Mouse (Mus musculus) retina, adult 2 months (tissue): Measurements from ENCODE around the gene Mybpc3.
"Not testable (repeated sequence)": the region's sequence is repeated elsewhere in the genome, so short reads cannot be mapped to it uniquely, and the experiment has no call there.

Source experiments
- DNase-seq: peaks from one replicate; pipeline ENCODE4 v3.0.0-alpha.2; 2012; ENCODE audit warnings: low read depth, low spot score

The Mybpc3 gene

DNA sequence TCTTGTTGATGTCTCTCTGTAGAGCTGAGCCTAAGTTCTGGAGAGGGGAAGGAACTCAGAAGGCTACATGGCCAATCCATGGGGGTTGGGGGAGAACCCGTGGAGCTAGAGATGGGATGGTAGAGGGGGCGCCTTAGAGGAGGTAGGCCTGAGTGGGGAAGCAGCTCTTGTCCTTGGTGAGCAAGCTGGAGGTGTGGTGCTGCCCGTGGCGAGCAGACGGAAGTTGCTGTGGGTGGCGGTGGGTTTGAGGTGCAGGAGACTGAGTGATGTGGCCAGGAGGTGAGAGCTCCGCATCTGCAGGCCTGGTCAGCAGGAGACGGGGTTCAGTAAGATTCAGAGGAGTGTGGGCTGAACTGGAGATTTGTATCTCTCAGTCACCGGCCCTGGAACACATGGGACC, 30.5 kb upstream of the Mybpc3 start:
- DNase-seq: no peak

DNA sequence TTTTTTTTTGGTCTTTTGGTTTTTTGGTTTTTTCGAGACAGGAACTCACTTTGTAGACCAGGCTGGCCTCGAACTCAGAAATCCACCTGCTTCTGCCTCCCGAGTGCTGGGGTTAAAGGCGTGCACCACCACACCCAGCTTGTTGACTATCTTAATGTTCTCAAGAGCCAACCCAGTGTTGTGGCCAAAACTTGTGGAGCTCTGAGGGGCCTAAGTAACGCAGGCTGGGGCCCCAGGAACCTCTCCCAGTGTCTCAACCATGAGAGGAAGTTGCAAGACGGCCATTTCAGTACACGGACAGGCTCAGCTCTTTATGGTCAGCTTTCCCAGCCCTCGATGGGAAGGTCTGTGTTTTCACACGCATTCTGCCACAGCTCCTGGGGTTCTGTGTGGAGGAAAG, 29.0 kb upstream of the Mybpc3 start:
- DNase-seq: no peak

DNA sequence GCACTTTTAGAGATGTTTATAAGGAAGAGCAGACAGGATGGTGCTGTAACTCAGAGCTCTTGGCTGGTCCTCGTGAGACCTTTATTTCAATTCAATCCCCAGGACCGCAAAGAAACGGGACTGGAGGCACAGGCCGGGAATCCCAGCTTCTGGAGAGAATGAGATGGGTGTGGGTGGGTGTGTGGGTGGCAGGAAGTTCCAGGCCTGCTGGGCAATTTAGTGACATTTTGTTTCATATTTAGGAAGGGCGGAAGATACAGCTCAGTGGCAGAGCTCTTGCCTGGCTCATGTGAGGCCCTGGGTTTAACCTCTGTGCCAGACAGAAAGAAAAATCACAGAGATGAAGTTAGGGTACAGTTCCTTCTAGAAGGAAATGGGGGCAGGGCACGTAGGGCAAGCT, 27.7 kb upstream of the Mybpc3 start:
- no peak for DNase-seq

DNA sequence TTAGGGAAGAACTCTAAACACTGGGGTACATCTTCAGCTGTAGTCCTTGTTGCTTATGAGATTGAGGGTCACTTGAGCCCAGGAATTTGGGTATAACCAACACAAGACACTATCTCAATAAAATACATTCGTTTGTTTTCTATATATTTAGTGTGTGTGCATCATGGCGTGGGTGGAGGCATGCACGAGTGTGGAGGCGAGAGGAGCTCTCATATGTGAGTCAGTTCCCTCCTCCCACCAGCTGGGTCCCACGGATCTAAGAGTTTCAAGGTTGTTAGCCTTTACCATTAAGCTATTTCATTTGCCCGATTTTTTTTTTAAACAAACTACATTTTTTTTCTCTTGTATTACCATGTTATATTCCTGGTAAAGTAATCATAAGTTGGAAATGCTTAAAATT, 27.1 kb upstream of the Mybpc3 start:
- no peak for DNase-seq

DNA sequence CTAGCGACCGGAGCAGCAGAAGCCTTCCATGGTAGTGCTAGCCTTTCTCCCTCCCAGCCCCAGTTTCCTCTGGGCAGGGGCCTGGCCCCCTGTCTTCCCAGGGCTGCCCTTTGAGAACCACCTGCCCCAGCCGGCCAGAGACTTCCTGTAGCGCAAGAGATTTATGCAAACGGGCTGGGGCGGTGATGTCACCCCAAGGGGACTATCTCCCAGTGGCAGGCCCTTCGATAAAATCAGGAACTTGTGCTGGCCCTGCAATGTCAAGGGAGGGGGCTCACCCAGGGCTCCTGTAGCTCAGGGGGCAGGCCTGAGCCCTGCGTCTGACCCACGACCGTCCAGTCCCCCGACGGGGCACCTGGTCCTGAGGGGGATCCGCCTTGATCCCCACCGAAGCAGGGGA, 21.4 kb upstream of the Mybpc3 start:
- DNase-seq: no peak

DNA sequence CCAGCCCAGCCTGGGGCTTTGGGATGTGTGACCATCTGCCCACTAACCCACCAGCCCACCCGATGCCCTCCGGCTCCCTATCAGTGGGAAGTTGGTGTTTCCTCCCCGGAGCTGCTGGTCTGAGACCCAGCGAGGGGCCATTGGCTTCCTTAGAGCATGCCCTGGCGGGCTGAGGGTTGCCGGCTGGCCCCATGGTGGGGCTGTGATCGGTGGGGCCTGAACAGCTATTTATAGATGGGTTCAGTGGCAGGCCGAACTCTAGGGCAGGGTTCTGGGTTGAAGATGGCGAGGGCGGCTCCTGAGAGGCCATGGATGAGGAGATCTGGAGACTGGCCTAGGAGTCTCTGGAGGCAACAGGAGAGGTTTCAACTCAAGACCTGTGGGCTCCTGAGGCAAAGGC, 20.9 kb upstream of the Mybpc3 start:
- DNase-seq: no peak

DNA sequence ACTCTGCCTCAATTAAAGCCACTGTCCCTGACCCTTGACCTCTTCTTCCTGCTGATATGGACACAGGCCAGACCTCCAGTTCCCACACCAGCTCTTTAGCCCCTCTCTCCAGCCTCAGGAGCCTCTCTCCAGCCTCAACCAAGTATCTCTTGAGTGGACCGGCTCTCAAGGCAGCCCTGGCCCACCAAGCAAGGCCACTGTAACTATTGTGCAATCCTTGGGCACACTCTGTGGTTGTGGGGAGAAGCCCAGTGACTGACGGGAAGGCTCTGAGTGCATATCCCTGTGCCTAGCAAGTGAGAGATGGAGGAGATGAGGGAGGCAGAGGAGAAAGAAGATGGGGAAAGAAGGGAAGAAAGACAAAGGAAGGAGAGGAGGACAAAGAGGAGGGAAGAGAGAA, 19.8 kb upstream of the Mybpc3 start:
- no peak for DNase-seq

DNA sequence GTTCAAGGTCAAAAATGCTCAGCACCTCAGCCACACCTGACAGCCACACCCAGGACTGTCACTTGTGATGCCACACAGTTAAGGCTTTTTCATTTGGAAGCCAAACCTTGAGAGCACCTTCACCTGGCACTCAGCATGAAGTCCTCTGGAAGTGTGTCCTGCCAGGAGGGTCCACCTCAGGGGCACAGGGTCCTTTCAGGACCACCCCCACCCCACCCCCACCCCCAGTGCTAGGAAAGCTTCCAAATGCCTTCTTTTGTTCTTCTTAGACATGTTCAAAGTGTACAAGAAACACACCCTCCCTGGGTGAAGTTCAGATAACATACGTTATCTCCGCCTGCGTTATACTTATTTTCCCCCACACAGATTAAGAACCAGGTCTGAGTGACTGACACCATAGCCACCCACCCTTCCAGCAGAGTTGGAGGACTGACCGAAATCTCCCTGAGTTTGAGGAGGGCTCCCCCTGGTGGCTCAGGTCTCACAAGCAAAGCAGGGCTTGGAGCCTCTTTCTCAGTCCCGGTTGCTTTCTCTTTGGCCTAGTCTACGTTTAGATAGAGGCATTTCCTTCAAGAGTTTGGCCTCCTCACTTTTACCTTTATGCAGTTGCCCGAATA, 16.7 kb upstream of the Mybpc3 start:
- peak; percentile 73 for DNase-seq

DNA sequence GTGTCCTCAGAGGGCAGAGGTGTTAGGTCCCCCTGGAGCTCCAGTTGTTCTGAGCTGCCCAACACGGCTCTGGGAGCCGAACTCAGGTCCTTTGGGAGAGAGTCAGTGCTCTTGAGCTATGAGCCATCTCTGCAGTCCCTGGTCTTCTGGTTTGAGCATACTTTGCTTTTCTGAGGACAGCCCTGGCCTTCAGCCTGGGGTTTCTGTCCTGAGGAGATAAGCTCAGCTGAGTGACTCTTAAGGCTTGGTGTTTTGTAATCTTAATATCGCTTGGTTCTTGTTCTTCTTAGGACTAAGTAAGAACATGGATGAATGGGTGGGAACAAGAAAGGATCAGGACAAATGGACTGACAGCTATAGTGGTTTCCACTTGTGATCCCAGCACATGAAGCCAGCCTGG, 9.8 kb upstream of the Mybpc3 start:
- DNase-seq: no peak

DNA sequence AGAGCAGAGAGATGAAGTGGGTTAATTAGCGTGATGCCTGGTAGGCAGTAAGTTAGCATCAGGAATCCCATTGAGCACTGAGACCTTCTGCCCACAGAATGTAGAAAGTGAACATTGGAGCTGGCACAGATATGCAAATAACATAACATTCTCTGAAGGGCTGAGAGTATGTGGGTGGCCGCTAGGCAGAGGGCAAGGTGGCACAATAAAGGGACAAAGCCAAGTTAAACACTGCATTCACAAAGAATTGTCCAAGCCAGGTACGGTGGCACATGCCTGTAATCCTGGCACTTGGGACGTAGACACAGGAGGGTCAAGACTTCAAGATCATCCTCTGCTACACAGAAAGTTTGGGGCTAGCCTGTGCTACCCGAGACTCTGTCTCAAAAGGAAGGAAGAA, 8.7 kb upstream of the Mybpc3 start:
- no peak for DNase-seq

DNA sequence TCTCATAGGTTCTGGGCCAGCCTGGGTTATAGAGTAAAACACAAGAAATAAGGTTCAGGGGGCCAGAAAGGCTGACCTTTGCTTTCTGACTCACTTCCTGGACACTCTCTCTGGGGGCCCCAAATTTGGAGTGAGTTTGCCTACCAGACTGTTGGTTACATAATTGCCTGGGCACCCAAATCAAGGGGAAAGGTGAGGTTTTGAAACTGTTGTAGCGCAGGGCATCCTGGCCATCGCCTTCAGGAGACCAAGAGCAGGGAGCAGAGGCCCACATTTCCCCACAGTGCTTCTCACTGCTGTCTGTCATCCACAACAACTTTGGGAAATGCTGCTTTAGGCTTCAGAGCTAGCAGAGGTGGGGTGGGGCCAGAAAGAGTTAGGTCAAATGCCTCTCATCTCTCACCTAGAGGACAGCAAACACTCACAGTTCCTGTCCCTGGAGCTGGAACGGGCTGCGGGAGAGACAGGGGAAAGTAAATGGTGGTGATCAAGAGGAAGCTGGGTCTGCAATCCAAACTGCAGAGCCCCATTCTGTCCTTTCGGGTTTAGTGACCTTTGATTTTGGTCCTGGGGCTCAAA, 8.0 kb upstream of the Mybpc3 start:
- no peak for DNase-seq

DNA sequence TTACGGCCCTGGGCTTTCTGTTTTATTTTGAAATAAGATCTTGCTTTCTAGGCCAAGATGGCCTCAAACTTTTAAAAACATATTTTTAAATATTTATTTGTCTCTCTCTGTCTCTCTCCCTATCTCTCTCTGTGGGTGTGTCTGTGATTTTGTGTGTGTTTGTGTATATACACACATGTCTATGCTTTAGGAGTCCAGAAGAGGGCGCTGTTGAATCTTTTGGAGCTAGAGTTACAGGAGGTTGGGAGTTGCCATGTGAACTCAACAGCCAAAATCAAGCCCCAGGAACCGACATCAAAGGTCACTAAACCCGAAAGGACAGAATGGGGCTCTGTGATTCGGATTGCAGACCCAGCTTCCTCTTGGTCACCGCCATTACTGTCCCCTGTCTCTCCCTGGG, 7.5 kb upstream of the Mybpc3 start:
- DNase-seq: no peak

DNA sequence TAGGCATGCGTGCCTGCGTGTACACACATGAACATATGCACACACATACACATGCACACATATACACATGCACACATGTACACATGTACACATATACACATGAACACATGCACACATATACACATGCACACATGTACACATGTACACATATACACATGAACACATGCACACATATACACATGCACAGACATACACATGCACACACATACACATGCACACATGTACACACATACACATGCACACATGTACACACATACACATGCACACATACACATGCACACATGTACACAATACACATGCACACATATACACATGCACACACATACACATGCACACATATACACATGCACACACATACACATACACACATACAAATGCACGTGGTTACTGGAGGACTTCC, 6.1 kb upstream of the Mybpc3 start:
- DNase-seq: not testable (repeated sequence)

DNA sequence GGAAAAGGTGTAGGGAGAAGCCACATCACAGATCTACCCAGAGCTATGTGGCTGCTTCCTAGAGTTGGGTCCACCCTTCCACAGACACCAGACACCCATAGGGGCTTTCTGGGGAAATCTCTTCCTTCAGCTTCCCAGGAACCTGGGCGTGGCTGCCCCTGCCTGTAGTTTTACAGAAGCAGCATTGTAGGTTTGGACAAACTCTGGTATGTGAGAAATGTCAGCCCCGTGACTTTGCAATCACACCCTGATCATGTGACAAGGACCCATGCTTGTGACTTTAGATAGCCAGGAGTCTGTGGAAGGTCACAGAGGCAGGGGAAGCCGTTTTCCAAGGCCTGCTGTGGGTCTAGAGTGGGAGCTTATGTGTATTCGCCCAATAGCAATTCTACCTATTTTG, 5.5 kb upstream of the Mybpc3 start:
- no peak for DNase-seq

DNA sequence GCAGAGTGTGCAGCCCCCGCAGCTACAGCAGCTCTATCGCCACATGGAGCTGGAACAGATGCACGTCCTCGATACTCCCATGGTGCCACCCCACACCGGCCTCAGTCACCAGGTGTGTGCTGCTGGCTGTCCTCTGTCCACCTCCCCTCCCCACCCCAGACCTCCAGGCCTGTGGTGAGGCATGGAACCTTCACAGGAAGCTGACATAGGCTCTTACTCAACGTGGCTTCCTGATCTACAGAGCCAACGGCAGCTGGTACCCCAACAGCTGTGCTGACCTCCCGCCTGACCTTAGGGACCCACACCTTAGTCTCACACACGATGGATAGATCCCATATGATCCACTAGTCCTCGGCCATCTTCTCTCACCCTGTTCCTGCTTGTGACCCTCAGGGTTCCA, 4.6 kb upstream of the Mybpc3 start:
- no peak for DNase-seq

DNA sequence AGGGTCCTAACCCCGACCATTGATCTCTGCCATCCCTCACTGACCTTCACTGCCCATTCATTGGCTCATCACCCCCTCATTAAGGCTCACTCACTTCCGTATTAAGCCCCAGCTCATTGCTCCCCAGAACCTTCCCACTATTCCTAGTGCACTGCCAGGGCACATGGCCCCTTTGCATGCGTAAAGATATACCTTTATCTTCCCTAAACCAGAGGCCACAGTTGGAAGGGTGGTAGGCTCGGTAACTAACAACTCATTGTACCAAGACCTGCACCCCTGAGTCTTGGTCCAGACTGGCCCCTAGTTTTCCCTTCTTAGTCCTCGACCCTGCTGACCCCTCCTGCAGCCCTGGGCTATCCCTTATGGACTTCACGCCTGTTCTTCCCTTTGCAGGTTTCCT, 4.1 kb upstream of the Mybpc3 start:
- no peak for DNase-seq

DNA sequence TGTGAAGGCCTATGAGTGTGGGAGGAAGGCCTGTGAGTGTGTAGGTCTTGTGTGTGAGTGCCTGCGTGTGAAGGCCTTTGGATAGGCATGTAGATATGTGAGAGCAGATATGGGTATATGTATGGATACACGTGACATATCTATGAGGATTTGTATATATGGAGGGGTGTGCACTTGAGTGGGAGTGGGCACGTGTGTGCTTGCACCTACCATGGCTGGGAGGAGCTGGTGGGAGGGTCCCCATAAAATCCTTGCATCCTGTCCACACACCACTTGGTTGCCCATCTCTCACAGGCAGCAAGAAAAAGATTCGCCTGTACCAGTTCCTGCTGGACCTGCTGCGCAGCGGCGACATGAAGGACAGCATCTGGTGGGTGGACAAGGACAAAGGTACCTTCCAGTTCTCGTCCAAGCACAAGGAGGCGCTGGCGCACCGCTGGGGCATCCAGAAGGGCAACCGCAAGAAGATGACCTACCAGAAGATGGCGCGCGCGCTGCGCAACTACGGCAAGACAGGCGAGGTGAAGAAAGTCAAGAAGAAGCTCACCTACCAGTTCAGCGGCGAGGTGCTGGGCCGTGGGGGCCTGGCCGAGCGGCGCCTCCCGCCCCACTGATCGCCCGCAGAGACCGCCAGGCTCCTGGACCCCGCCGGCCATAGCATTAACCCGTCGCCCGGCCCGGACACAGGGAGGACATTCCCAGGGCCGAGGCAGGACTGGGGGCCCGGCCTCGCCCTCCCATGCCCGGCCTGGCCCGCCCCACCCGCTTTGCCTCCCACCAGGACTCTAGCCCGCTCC, 3.0 kb upstream of the Mybpc3 start:
- DNase-seq: peak; percentile 71

DNA sequence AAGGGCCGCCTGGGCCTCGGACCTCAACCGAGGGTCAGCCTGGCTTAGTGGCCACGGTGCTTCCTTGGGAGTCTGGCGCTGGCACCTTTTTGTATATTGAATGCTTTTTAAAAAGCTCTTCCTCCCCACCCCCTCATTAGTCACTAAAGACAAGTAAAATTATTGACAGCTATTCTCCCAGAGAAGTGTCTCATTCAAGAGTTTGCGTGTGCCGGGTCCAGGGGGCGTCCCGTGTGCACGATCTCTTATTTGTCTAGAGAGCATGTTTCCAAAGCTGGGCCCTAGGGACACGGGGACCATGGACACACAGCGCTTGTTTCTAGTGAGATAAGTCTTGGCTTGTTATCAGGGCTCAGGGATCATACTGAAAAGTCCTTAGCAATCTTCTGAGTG, 2.4 kb upstream of the Mybpc3 start:
- DNase-seq: no peak

DNA sequence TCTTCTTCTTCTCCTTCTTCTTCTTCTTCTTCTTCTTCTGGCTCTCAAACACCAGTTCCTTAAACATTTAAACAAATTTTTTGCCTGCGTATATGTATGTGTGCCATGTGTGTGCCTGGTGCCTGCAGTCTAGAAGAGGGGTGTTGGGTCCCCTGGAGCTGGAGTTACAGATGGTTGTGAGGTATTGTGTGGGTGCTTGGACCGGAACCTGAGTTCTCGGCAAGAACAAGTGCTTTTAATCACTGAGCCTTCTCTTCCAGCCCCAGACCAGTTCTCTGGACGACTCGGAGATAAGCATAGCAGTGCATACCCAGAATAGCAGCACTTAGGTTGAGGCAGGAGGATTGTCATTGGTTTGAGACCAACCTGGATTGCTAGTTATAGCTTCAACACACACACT, 1.1 kb upstream of the Mybpc3 start:
- no peak for DNase-seq

DNA sequence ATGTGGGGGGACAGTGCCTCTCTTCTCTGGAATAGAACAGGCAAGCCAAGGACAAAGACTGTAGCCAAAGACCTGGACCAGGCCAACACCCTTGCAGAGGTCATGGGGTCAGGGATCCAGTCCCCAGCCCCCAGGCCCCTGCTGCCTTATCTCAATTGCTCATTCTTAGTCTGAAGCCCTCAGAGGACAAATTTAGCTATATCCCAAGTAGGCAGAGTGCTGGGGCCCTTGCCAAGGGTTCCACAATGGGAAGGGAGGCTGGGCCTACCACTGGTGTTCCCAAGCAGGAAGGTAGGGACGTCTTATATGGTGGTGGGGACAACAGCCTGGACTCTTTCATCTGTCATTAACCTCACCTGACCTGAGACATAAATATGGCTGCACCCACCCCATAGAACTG, 703 bp downstream of the Mybpc3 start:
- DNase-seq: no peak

DNA sequence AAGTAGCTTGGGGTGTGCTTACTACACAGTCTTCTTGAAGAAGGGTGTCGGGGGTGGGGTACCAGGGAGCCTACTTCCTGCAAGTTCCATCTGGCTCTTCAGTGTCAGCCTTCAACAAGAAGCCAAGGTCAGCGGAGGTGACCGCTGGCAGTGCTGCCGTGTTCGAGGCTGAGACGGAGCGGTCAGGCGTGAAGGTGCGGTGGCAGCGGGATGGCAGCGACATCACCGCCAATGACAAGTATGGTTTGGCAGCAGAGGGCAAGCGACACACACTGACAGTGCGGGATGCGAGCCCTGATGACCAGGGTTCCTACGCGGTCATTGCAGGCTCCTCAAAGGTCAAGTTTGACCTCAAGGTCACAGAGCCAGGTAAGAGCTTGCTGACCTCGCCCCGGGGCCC, 1.1 kb downstream of the Mybpc3 start:
- no peak for DNase-seq

DNA sequence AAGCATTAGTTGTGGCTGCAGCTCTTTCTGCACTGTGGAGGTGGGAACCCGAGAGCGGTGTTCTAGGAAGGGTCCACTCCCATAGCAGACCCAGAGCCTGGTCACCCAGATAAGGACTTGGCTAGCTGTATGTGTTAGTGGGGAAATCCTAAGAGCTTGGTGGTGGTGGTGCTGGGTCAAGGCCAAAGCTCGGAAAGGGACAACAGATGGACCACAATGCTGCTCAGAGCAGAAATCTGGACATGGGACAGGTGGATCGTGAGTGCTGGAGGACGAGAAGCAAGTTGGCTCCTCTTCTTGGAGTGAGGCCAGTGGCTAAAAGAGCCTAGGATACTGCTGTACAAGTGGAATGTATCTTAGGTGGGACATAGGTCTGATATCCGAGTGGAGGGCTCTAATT, 1.6 kb downstream of the Mybpc3 start:
- no peak for DNase-seq

DNA sequence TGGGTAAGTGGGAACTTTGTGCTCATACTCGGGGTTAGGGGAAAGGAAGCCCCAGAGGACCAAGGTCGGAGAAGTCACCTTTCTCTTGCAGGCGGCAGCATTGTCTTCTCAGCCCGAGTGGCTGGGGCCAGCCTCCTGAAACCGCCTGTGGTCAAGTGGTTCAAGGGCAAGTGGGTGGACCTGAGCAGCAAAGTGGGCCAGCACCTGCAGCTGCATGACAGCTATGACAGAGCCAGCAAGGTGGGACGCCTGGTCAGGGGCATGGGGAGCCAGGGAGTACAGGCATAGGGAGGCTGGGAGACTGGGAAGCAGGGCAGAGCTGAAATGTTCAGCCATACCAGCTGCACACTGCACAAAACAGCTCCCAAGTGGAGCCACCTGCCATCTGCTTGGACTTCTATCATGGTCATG, 2.3 kb downstream of the Mybpc3 start:
- DNase-seq: no peak
